Mouse (Mus musculus): ENCODE data around the gene Casz1. TPM values are rescaled to one million over a fixed set of nuclear protein-coding genes. Genes with fewer than 3 reads are reported as not detected.

Gene Casz1
- total and polyA plus RNA-seq, 2 experiments from 2014 or later: 2.3 to 6.3 TPM

DNA sequence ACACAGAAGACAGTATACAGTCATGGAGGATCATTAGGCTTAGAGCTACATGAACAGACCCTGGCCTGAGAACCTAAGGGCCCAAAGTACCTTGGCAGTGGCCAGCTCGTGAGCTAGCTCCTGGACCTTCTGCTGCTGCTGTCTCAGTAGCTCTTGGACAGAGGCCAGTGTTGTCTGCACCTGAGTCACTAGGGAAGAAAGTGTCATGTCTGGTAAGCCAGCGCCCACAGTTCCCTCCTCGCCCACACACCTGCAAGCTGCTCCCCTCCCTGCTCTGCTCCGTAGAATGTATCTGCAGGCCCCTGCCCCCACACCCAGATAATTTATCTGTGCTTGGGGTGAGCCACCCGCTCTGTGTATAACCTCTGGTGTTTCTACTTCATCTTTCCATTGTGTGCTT is 161.9 kb downstream of the Casz1 start:
- ATAC-seq (no peak), DNase-seq (ENCODE audit: low spot score) (no peak)
- no peaks in the 10 kb centered on the region for H3K4me1 ChIP-seq (ENCODE audit: insufficient read depth, low read length)
- no peak overlapping the region for H3K4me2 ChIP-seq (ENCODE audit: low read depth, low read length)
- TF ChIP-seq CTCF (IDR thresholded peaks at IDR 0.05; ENCODE audit: low read depth): no peak
- no peaks in the 10 kb centered on the region for H3K27me3 ChIP-seq (ENCODE audit: insufficient read depth, low read length)
- no peaks in the 10 kb centered on the region for H3K9me3 ChIP-seq (ENCODE audit: low read length)
- H3K9ac ChIP-seq (replicated peaks; ENCODE audit: low read length): no peak overlapping the region
- WGBS: 79% methylated on average over 5 of the region's 5 CpGs
- H3K36me3 ChIP-seq (ENCODE audit: insufficient read depth, low read length): no peaks in the 10 kb centered on the region
- H3K4me3 ChIP-seq (ENCODE audit: low read length): no peak overlapping the region
- no peak overlapping the region for H3K27ac ChIP-seq

DNA sequence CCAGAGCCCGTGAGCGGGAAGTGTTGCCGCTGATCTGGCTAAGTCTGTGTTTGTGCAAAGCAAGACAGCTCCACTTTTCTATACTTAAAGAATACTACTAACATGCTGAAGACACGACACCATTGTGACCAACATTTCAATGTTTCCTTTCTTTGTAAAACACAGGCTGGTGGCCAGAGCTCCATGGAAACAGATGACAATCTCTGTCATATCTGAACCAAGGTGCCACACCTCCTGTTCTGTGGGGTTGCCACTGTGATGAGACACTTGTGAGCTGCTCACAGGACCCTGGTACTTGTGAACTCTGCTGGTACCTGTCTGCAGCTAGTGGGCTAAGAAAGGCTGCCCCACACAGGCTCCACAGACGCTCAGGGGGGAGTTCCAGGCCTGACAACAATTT is 164.6 kb downstream of the Casz1 start:
- Histone ChIP-seq H3K36me3 (ENCODE audit: insufficient read depth, low read length) (no peaks in the 10 kb centered on the region), H3K9ac (replicated peaks; ENCODE audit: low read length) (no peak overlapping the region), H3K9me3 (ENCODE audit: low read length) (no peaks in the 10 kb centered on the region), H3K4me3 (ENCODE audit: low read length) (no peak overlapping the region), H3K27ac (no peak overlapping the region), H3K4me1 (ENCODE audit: insufficient read depth, low read length) (no peaks in the 10 kb centered on the region), H3K27me3 (ENCODE audit: insufficient read depth, low read length) (no peaks in the 10 kb centered on the region), H3K4me2 (ENCODE audit: low read depth, low read length) (no peak overlapping the region)
- no peak for TF ChIP-seq CTCF (IDR thresholded peaks at IDR 0.05; ENCODE audit: low read depth)
- 64% methylated on average over 5 of the region's 5 CpGs for WGBS
- ATAC-seq (no peak), DNase-seq (ENCODE audit: low spot score) (no peak)

DNA sequence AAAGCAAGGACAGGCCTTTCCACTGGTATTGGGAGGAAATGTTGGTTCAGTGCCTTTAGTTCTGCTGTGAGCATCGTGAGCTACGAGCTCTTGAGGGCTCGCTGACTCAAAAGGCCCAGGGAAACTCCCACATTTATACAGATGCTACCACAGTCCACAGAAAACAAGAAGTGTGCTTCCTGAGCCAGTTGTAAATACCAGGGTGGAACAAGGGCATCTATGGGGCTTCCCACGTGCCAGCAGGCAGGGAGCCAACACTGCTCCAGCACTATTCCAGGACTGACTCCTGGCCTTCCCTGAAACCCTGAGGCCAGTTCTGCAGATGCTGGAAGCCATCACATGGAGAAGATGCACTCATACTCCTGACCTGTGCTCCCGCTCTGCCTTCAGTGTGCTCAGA is 165.4 kb downstream of the Casz1 start:
- H3K4me1 ChIP-seq (ENCODE audit: insufficient read depth, low read length): no peaks in the 10 kb centered on the region
- H3K4me2 ChIP-seq (ENCODE audit: low read depth, low read length): no peak overlapping the region
- no peaks in the 10 kb centered on the region for H3K27me3 ChIP-seq (ENCODE audit: insufficient read depth, low read length)
- 55% methylated on average over 5 of the region's 5 CpGs for WGBS
- H3K9ac ChIP-seq (replicated peaks; ENCODE audit: low read length): no peak overlapping the region
- TF ChIP-seq CTCF (IDR thresholded peaks at IDR 0.05; ENCODE audit: low read depth): no peak
- H3K9me3 ChIP-seq (ENCODE audit: low read length): no peaks in the 10 kb centered on the region
- ATAC-seq: no peak
- H3K27ac ChIP-seq: no peak overlapping the region
- no peak for DNase-seq (ENCODE audit: low spot score)
- no peak overlapping the region for H3K4me3 ChIP-seq (ENCODE audit: low read length)
- H3K36me3 ChIP-seq (ENCODE audit: insufficient read depth, low read length): no peaks in the 10 kb centered on the region

DNA sequence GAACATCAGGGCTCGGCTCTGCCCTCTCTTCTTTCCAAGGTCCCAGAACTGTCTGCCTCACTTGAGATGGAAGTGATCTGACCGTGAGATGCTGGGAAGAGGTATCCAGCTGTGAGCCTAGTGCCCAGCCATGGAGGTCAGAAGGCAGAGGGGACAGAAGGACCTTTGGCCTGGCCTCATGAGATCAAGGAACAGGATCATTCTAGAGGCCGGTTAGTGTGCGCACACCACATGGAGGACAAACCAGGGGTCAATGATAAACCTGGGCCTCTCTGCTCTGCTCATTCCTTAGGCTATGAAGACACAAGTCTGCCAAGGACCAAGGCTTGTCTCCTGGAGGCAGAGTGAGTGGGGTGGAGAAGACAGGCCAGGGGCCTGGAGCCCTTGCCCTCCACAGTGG is 166.5 kb downstream of the Casz1 start:
- 87% methylated on average over 4 of the region's 4 CpGs for WGBS
- H3K9ac ChIP-seq (replicated peaks; ENCODE audit: low read length): no peak overlapping the region
- ATAC-seq (no peak), DNase-seq (ENCODE audit: low spot score) (no peak)
- H3K4me2 ChIP-seq (ENCODE audit: low read depth, low read length): no peak overlapping the region
- H3K4me3 ChIP-seq (ENCODE audit: low read length): no peak overlapping the region
- H3K27me3 ChIP-seq (ENCODE audit: insufficient read depth, low read length): no peaks in the 10 kb centered on the region
- TF ChIP-seq CTCF (IDR thresholded peaks at IDR 0.05; ENCODE audit: low read depth): no peak
- H3K4me1 ChIP-seq (ENCODE audit: insufficient read depth, low read length): no peaks in the 10 kb centered on the region; the same call in 1 of the 2 replicates
- H3K27ac ChIP-seq: no peak overlapping the region
- no peaks in the 10 kb centered on the region for H3K9me3 ChIP-seq (ENCODE audit: low read length)
- no peaks in the 10 kb centered on the region for H3K36me3 ChIP-seq (ENCODE audit: insufficient read depth, low read length)

DNA sequence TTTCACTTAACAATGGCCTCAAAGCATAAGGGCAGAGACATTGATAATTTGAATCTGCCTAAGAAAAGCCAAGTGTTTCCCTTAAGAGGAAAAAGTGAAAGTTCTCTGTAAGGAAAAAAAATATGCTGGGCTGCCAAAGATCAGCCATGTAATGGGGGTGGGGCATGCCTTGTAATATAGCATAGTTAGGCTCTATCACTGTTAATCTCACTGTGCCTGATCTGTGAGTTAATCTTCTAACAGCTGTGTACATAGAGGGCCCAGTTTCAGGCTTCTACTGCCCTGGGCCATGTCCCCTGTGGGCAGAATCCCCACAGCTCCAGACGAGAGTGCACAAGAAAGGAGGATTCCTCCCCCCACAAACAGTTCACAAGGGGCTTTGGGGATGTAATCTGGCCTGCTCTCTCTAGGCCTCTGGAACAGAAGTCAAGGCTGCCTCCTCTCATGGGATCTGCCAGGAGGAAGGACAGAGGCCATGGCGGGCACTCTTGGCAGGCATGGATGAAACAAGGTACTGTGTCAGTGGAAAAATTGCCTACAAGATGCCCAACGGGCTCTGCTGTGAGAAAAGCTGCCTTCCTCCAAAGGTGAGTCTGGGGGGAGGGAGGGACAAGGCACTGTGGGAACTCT is 167.5 kb downstream of the Casz1 start:
- Histone ChIP-seq H3K4me2 (ENCODE audit: low read depth, low read length) (no peak overlapping the region), H3K4me3 (ENCODE audit: low read length) (no peak overlapping the region), H3K9me3 (ENCODE audit: low read length) (no peaks in the 10 kb centered on the region), H3K27ac (no peak overlapping the region), H3K4me1 (ENCODE audit: insufficient read depth, low read length) (no peaks in the 10 kb centered on the region; the same call in 1 of the 2 replicates), H3K27me3 (ENCODE audit: insufficient read depth, low read length) (no peaks in the 10 kb centered on the region), H3K36me3 (ENCODE audit: insufficient read depth, low read length) (no peaks in the 10 kb centered on the region), H3K9ac (replicated peaks; ENCODE audit: low read length) (no peak overlapping the region)
- WGBS: 44% methylated on average over 3 of the region's 3 CpGs
- ATAC-seq (no peak), DNase-seq (ENCODE audit: low spot score) (no peak)
- TF ChIP-seq CTCF (IDR thresholded peaks at IDR 0.05; ENCODE audit: low read depth): no peak

DNA sequence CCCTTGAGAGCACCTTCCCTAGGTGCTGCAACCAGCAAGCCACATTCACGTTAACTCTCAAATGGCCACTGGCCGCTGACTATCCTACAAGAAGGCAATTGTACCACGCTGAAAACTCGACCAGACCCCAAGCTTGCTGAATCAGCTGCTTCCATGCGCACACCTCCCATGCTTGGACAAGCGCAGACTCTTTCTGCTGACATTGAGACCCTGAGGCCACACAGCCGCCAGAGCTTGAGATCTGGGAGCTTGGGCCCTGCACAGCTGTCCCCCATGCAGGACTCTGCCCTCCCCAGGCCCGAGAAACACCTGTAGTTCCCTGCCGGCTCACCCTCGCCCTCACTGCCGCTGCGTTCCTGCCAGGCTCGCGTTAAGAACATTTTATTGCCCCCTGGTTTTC is 168.5 kb downstream of the Casz1 start:
- Histone ChIP-seq H3K9me3 (ENCODE audit: low read length) (no peaks in the 10 kb centered on the region), H3K27ac (no peak overlapping the region), H3K9ac (replicated peaks; ENCODE audit: low read length) (no peak overlapping the region), H3K4me3 (ENCODE audit: low read length) (no peak overlapping the region), H3K27me3 (ENCODE audit: insufficient read depth, low read length) (no peaks in the 10 kb centered on the region), H3K4me1 (ENCODE audit: insufficient read depth, low read length) (no peaks in the 10 kb centered on the region; the same call in 1 of the 2 replicates), H3K36me3 (ENCODE audit: insufficient read depth, low read length) (no peaks in the 10 kb centered on the region), H3K4me2 (ENCODE audit: low read depth, low read length) (no peak overlapping the region)
- no peak for TF ChIP-seq CTCF (IDR thresholded peaks at IDR 0.05; ENCODE audit: low read depth)
- DNase-seq (ENCODE audit: low spot score): no peak
- 77% methylated on average over 14 of the region's 14 CpGs for WGBS
- no peak for ATAC-seq

DNA sequence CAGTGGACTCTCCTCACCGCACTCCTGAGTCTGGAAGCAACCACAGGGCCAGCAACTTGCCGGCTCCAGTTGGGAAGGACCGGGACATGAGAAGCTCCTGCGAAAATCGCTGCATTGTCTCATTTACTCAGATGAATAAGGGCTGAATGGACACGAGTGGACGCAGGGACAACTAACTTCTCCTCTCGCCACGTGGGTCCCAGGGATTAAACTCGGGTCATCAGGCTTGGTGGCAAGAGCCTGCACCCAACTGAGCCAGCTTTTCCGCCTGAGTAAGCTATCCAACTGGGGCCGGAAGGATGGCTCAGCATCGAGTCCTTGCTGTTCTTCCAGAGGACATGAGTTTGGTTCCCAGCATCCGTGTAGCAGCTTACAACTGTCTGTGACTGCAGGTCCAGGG is 169.2 kb downstream of the Casz1 start:
- Histone ChIP-seq H3K4me1 (ENCODE audit: insufficient read depth, low read length) (no peaks in the 10 kb centered on the region; the same call in 1 of the 2 replicates), H3K9me3 (ENCODE audit: low read length) (no peaks in the 10 kb centered on the region), H3K27me3 (ENCODE audit: insufficient read depth, low read length) (no peaks in the 10 kb centered on the region), H3K27ac (no peak overlapping the region), H3K36me3 (ENCODE audit: insufficient read depth, low read length) (no peaks in the 10 kb centered on the region), H3K9ac (replicated peaks; ENCODE audit: low read length) (no peak overlapping the region), H3K4me2 (ENCODE audit: low read depth, low read length) (no peak overlapping the region), H3K4me3 (ENCODE audit: low read length) (no peak overlapping the region)
- ATAC-seq (no peak), DNase-seq (ENCODE audit: low spot score) (no peak)
- 61% methylated on average over 14 of the region's 14 CpGs for WGBS
- TF ChIP-seq CTCF (IDR thresholded peaks at IDR 0.05; ENCODE audit: low read depth): no peak

Measured in hindbrain, postnatal 0 days (tissue).